In genomic region chr16:42190114-42191045, GRCm38 (mm10) we compare ENCODE assay signal across 8 mouse cellular contexts.
DNase-seq lines count a peak whose midpoint lies in the region; ATAC-seq and TF ChIP-seq lines count a peak whose summit lies in the region.

No protein-coding gene starts in this region.

- H3K27ac ChIP-seq in ES-E14 (ENCODE audit: insufficient read depth, low read depth, low read length, poor library complexity, severe bottlenecking) = no peak overlapping the region
- peak overlapping the region; percentile 88 for H3K27ac ChIP-seq in lung, embryonic 15.5 days

- H3K4me3 ChIP-seq in ES-E14 (ENCODE audit: insufficient read depth in 1 of 2, low read depth in 1 of 2, low read length in 2 of 2, poor library complexity in 1 of 2, severe bottlenecking in 1 of 2) = peak overlapping the region; percentile 67 to 89
- H3K4me3 ChIP-seq in lung, embryonic 15.5 days = peak overlapping the region; percentile 51

- H3K9ac ChIP-seq in ES-E14 (ENCODE audit: insufficient read depth, low read depth, low read length, poor library complexity, severe bottlenecking) = peak overlapping the region; percentile 63
- peak overlapping the region; percentile 56 for H3K9ac ChIP-seq in lung, embryonic 15.5 days

- H3K27me3 ChIP-seq in lung, embryonic 15.5 days = no peaks in the 10 kb centered on the region

- no peaks in the 10 kb centered on the region for H3K9me3 ChIP-seq in ES-E14 (ENCODE audit: control insufficient read depth, insufficient read depth, low read depth, low read length)
- H3K9me3 ChIP-seq in lung, embryonic 15.5 days = no peaks in the 10 kb centered on the region

- in situ Hi-C loops in ES-E14 (cut with MboI; ENCODE audit: low sequenced_read_pairs in 2 of 2, unreplicated experiment in 2 of 2) = loop anchor here (25.0 kb wide), 2 partner anchors 722 to 972 kb away; no protein-coding TSS in a partner anchor

- no peaks in the 10 kb centered on the region for H3K4me1 ChIP-seq in ES-E14 (ENCODE audit: control insufficient read depth in 2 of 2, insufficient read depth in 2 of 2, low read length in 2 of 2, poor library complexity in 1 of 2)
- H3K4me1 ChIP-seq in lung, embryonic 15.5 days = 0 out of 2 replicates have a peak, but pooled peaks cover 6% of the 10 kb centered on the region

- peak overlapping the region; percentile 74 for H3K4me2 ChIP-seq in lung, embryonic 15.5 days

- WGBS in lung, embryonic 15.5 days = 2% methylated on average over 44 of the region's 44 CpGs

- H3K36me3 ChIP-seq in ES-E14 (ENCODE audit: control insufficient read depth, insufficient read depth, low read length, poor library complexity, severe bottlenecking) = no peaks in the 10 kb centered on the region
- no peaks in the 10 kb centered on the region for H3K36me3 ChIP-seq in lung, embryonic 15.5 days

- ATAC-seq in hematopoietic stem cell, adult 5-6 weeks (replicated peaks in 1 of 2; ENCODE audit: insufficient read depth in 1 of 2, low FRiP score in 2 of 2, low TSS enrichment in 1 of 2, low read depth in 1 of 2, poor library complexity in 2 of 2, severe bottlenecking in 2 of 2) = peak; percentile 93 to 98
- ATAC-seq in lung, embryonic 15.5 days (ENCODE audit: borderline replicate concordance, extremely low read depth, low FRiP score, low TSS enrichment) = peak; percentile 97

- peak; percentile 72 for DNase-seq in ES-E14 (ENCODE audit: low read depth, low spot score)
- peak; percentile 82 for DNase-seq in cerebellum, adult 8-10 months
- peak; percentile 91 for DNase-seq in forelimb bud, embryonic 11.5 days (ENCODE audit: low read depth, low spot score)
- DNase-seq in layer of hippocampus, adult 9-10 months (ENCODE audit: low spot score) = peak; percentile 65
- DNase-seq in ovary, postnatal 10 days (ENCODE audit: low spot score) = peak; percentile 75
- peak; percentile 86 for DNase-seq in thymus, postnatal 0 days (ENCODE audit: low spot score)

TF ChIP-seq in ES-E14, 5 proteins besides CTCF, POLR2A, EP300 and RAD21:
- 0 out of 2 replicates have a peak, but pooled peaks have one; percentile 14 for TF ChIP-seq ZC3H11A (IDR thresholded peaks at IDR 0.05; ENCODE audit: borderline replicate concordance, low read depth, low read length)
- TF ChIP-seq MAFK (IDR thresholded peaks at IDR 0.05; ENCODE audit: insufficient read depth, low read depth, low read length) = no peak
- TF ChIP-seq ZNF384 (IDR thresholded peaks at IDR 0.05; ENCODE audit: low read depth, low read length) = peak; percentile 83
